Mouse (Mus musculus): Measurements from ENCODE around the gene Gnaq.

- no peak for TF ChIP-seq CTCF (IDR thresholded peaks at IDR 0.05; ENCODE audit: control insufficient read depth, insufficient read depth, low read length)
- TF ChIP-seq POLR2A (IDR thresholded peaks at IDR 0.05; ENCODE audit: borderline replicate concordance, control insufficient read depth, low read depth, low read length): no peak
These were observed 190.4 kb downstream of the Gnaq start for GRCm38 (mm10) chr19:16322986-16323385.
